Mouse (Mus musculus) embryonic facial prominence, embryonic 11.5 days (tissue): ENCODE measurements around the gene Ldlrap1. TPM values are rescaled to one million over a fixed set of nuclear protein-coding genes. Genes with fewer than 3 reads are reported as not detected.

Source experiments
- ATAC-seq: fragments of 200-750 bp; cut with Nextera tagmentation; replicated peaks from 2 replicates; pipeline ENCODE4 v1.8.0; 2017; ENCODE audit warnings: low read depth; ENCODE audit not compliant: insufficient number of reproducible peaks, low FRiP score, low TSS enrichment
- DNase-seq: peaks from one replicate; pipeline ENCODE4 v3.0.0-alpha.2; 2015; ENCODE audit warnings: low spot score
- H3K27ac ChIP-seq: fragments of 300-500 bp; sonication (generic); replicated peaks from 2 replicates; pipeline ENCODE4 v1.5.1; 2014; ENCODE audit warnings: mild to moderate bottlenecking, low read depth, low read length, control low read depth
- H3K27me3 ChIP-seq: fragments of 300-500 bp; sonication (generic); 2 replicates; pipeline ENCODE4 v1.6.1; 2014; ENCODE audit warnings: mild to moderate bottlenecking, low read length, moderate library complexity, mixed read lengths; ENCODE audit not compliant: control insufficient read depth, insufficient read depth
- H3K36me3 ChIP-seq: fragments of 300-500 bp; sonication (generic); replicated peaks from 2 replicates; pipeline ENCODE4 v1.6.1; 2014; ENCODE audit warnings: low read depth, mild to moderate bottlenecking, low read length, moderate library complexity, mixed read lengths; ENCODE audit not compliant: control insufficient read depth, insufficient read depth
- H3K4me1 ChIP-seq: fragments of 300-500 bp; sonication (generic); 2 replicates; pipeline ENCODE4 v1.6.1; 2014; ENCODE audit warnings: low read length, mixed read lengths; ENCODE audit not compliant: control insufficient read depth, insufficient read depth
- H3K4me2 ChIP-seq: fragments of 300-500 bp; sonication (generic); 2 replicates; pipeline ENCODE4 v1.6.1; 2014; ENCODE audit warnings: low read depth, mild to moderate bottlenecking, control low read depth, low read length, moderate library complexity
- H3K4me3 ChIP-seq: fragments of 300-500 bp; sonication (generic); 2 replicates; pipeline ENCODE4 v1.5.1; 2014; ENCODE audit warnings: low read depth, low read length, control low read depth
- H3K9ac ChIP-seq: fragments of 300-500 bp; sonication (generic); replicated peaks from 2 replicates; pipeline ENCODE4 v1.6.1; 2014; ENCODE audit warnings: mild to moderate bottlenecking, control low read depth, low read length
- H3K9me3 ChIP-seq: fragments of 300-500 bp; sonication (generic); replicated peaks from 2 replicates; pipeline ENCODE4 v1.6.1; 2016; ENCODE audit warnings: mild to moderate bottlenecking, low read length, inconsistent platforms, mixed read lengths; ENCODE audit not compliant: control insufficient read depth
- WGBS: fragments of 180-500 bp; shearing (Covaris S2); extraction: QIAGEN DNeasy Blood & Tissue Kit; methylation state at CpG from one replicate; pipeline ENCODE4 v1.1.7; 2014; 5-methylcytosine and 5-hydroxymethylcytosine counted together
- polyA plus RNA-seq: library from polyadenylated mRNA; unstranded; fragments of >200 nt; fragmentation: Nextera tagmentation; extraction: Ambion mirVana; gene quantifications from 2 replicates; pipeline ENCODE4 v1.2.1, GENCODE M21; 2014

The Ldlrap1 gene
- polyA plus RNA-seq, 1 experiment from 2014 or later: 9.6 TPM

GRCm38 (mm10) chr4:134762360-134762759 is 5.5 kb downstream of the Ldlrap1 start:
- ATAC-seq: no peak
- H3K4me2 ChIP-seq: no peak overlapping the region
- no peaks in the 10 kb centered on the region for H3K9me3 ChIP-seq
- H3K36me3 ChIP-seq: no peaks in the 10 kb centered on the region
- H3K4me3 ChIP-seq: no peak overlapping the region
- H3K27ac ChIP-seq: no peak overlapping the region
- peaks cover 5% of the 10 kb centered on the region for H3K4me1 ChIP-seq
- DNase-seq: no peak
- WGBS: 87% methylated on average over 6 of the region's 6 CpGs
- H3K9ac ChIP-seq: no peak overlapping the region
- no peaks in the 10 kb centered on the region for H3K27me3 ChIP-seq

DNA sequence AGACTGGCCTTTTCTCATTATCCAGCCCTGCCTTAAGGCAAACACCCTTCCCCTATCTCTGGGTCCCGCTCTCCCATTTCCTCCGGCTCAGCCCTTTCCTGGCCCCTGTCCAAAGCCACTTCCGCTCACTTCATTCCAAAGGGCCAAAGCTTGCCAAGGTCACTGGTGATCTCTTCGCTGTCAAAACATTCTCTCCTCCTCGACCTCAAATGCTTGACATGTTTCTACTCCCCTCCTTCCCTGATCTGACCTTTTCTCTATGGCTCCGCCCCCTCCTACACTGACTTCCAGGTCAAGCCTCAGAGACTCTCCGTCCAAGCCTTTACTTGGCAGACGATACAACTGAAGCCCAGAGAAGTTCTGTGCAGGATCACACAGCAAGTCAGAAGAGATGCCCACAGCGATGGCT is 7.0 kb downstream of the Ldlrap1 start:
- no peak overlapping the region for H3K4me2 ChIP-seq
- WGBS: 52% methylated on average over 9 of the region's 9 CpGs
- no peaks in the 10 kb centered on the region for H3K36me3 ChIP-seq
- DNase-seq (no peak), ATAC-seq (no peak)
- H3K27me3 ChIP-seq: no peaks in the 10 kb centered on the region
- no peak overlapping the region for H3K9ac ChIP-seq
- no peaks in the 10 kb centered on the region for H3K4me1 ChIP-seq
- H3K9me3 ChIP-seq: no peaks in the 10 kb centered on the region
- no peak overlapping the region for H3K4me3 ChIP-seq
- no peak overlapping the region for H3K27ac ChIP-seq

DNA sequence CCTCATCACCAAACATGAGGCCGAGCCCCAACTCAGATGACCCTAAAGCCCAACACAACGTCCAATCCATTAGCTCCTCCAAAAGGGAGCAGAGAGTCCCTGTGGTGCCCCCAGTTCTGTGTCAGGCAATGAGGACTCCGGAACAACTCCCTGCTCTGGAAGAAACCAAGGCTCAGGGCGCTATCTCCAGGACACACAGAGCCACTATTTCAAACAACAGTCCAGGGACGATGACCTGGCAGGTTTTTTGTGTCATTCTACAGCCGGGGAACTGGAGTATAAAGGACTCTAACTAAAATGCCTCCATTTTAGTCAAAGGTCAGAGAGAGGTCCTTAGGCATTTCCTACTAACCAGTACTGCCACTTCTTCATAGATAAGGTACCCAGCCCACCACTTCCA is 7.5 kb downstream of the Ldlrap1 start:
- ATAC-seq: no peak
- H3K4me1 ChIP-seq: no peaks in the 10 kb centered on the region

DNA sequence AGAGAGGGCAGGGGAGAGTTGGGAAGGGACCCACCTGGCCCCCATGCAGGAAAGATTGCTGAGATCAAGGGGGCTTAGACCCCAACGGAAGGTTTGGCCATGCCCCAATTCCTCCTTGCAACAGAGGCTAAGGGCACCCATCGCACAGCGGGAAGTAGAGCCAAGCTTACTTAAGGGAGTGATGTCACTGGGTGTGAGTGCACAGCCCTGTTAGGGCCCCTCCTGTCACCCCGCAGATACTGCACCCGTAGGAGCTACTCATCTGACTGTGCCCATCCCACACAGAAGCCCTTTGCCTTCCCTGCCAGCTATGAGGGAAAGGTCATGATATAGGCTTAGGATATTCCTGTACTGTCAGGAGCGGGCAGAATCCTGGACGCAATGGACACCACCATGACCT is 8.3 kb downstream of the Ldlrap1 start:
- no peak overlapping the region for H3K27ac ChIP-seq
- H3K9ac ChIP-seq: no peak overlapping the region
- no peak overlapping the region for H3K4me2 ChIP-seq
- WGBS: 94% methylated on average over 7 of the region's 7 CpGs
- H3K27me3 ChIP-seq: no peaks in the 10 kb centered on the region
- H3K36me3 ChIP-seq: no peaks in the 10 kb centered on the region
- DNase-seq: no peak
- H3K4me1 ChIP-seq: no peaks in the 10 kb centered on the region
- ATAC-seq: no peak
- no peak overlapping the region for H3K4me3 ChIP-seq
- H3K9me3 ChIP-seq: no peaks in the 10 kb centered on the region

More for the DNA sequence above, 7.5 kb downstream of the Ldlrap1 start:
- Histone ChIP-seq H3K36me3 (no peaks in the 10 kb centered on the region), H3K9ac (no peak overlapping the region), H3K4me3 (no peak overlapping the region), H3K9me3 (no peaks in the 10 kb centered on the region), H3K4me2 (no peak overlapping the region), H3K27me3 (no peaks in the 10 kb centered on the region), H3K27ac (no peak overlapping the region)
- no peak for DNase-seq
- 68% methylated on average over 6 of the region's 6 CpGs for WGBS

- peaks cover 4% of the 10 kb centered on the region; the same call in 1 of the 2 replicates for H3K4me1 ChIP-seq
- H3K4me3 ChIP-seq: no peak overlapping the region
- DNase-seq (no peak), ATAC-seq (no peak)
- no peak overlapping the region for H3K9ac ChIP-seq
- H3K4me2 ChIP-seq: no peak overlapping the region
- no peaks in the 10 kb centered on the region for H3K27me3 ChIP-seq
- WGBS: 95% methylated on average over 14 of the region's 14 CpGs
- no peak overlapping the region for H3K27ac ChIP-seq
- H3K9me3 ChIP-seq: no peaks in the 10 kb centered on the region
- no peaks in the 10 kb centered on the region for H3K36me3 ChIP-seq
Measured at GRCm38 (mm10) chr4:134758922-134759321, 8.9 kb downstream of the Ldlrap1 start.

GRCm38 (mm10) chr4:134758367-134758766 is 9.5 kb downstream of the Ldlrap1 start:
- Histone ChIP-seq H3K27ac (no peak overlapping the region), H3K36me3 (no peaks in the 10 kb centered on the region)
- 81% methylated on average over 4 of the region's 4 CpGs for WGBS

DNA sequence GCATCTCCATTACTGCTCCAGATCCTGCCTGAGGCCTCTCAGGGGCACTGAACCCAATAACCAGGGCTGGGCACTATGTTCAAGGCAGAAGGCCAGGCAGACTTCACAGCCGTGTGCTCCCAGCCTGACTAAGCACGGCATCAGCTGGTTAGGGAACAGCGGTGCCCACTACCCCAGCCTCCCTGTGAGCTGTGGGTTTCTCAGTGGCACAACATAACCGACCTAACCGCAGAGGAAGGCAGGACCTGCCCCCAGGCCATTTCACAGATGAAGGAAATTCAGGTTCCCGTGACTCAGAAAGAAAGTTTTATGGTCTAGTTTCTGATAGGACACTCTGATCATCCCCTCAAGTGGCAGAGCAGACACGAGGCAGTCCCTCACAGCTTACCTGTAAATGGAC is 10.9 kb downstream of the Ldlrap1 start:
- Histone ChIP-seq H3K27me3 (no peaks in the 10 kb centered on the region), H3K4me2 (no peak overlapping the region), H3K4me1 (peaks cover 6% of the 10 kb centered on the region; the same call in 1 of the 2 replicates)

More at GRCm38 (mm10) chr4:134758367-134758766, 9.5 kb downstream of the Ldlrap1 start:
- Histone ChIP-seq H3K27me3 (no peaks in the 10 kb centered on the region), H3K9me3 (no peaks in the 10 kb centered on the region), H3K9ac (no peak overlapping the region), H3K4me1 (peaks cover 4% of the 10 kb centered on the region; the same call in 1 of the 2 replicates), H3K4me3 (no peak overlapping the region), H3K4me2 (no peak overlapping the region)
- ATAC-seq (no peak), DNase-seq (no peak)

DNA sequence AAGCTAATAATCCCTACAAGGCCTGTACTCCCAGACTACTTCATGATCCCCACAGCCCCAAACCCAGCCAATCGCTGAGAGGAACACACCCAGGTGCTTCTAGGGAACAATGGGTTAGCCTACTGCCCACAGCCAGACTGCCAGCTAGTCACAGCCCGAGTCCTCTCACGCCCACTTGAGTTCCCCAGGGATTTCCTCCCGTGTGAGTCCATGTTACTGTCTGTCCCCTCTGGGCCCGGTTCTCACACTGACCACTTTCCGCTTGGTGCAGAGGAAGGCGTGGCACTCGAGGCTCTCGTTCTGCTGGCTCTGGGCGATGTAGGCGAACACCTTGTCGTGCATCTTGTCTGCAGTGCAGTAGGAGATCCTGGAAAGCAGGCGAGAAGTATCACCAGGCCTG is 12.9 kb downstream of the Ldlrap1 start:
- Histone ChIP-seq H3K9me3 (no peaks in the 10 kb centered on the region), H3K4me2 (no peak overlapping the region), H3K36me3 (no peaks in the 10 kb centered on the region), H3K4me1 (peaks cover 6% of the 10 kb centered on the region; the same call in 1 of the 2 replicates), H3K9ac (no peak overlapping the region), H3K4me3 (no peak overlapping the region), H3K27me3 (no peaks in the 10 kb centered on the region), H3K27ac (no peak overlapping the region)
- DNase-seq (no peak), ATAC-seq (no peak)
- 80% methylated on average over 13 of the region's 13 CpGs for WGBS

More for the DNA sequence above, 10.9 kb downstream of the Ldlrap1 start:
- ATAC-seq (no peak), DNase-seq (no peak)
- Histone ChIP-seq H3K36me3 (no peaks in the 10 kb centered on the region), H3K4me3 (no peak overlapping the region), H3K9me3 (no peaks in the 10 kb centered on the region), H3K27ac (no peak overlapping the region), H3K9ac (no peak overlapping the region)
- 74% methylated on average over 7 of the region's 7 CpGs for WGBS
